Mouse (Mus musculus): Measurements from ENCODE around the gene Ube2o.

The Ube2o gene

GRCm38 (mm10) chr11:116586801-116587631, 5.8 kb upstream of the Ube2o start:
- ATAC-seq (ENCODE audit: insufficient number of reproducible peaks, low FRiP score, low TSS enrichment): peak; percentile 40; the same call in 1 of the 2 replicates

GRCm38 (mm10) chr11:116586310-116586709, 5.1 kb upstream of the Ube2o start, which contains the start of gene Aanat:
Gene Aanat (plus strand): TSS chr11:116586432.
- no peak for ATAC-seq (ENCODE audit: insufficient number of reproducible peaks, low FRiP score, low TSS enrichment)

GRCm38 (mm10) chr11:116585682-116586081, 4.4 kb upstream of the Ube2o start:
- no peak for ATAC-seq (ENCODE audit: insufficient number of reproducible peaks, low FRiP score, low TSS enrichment)

GRCm38 (mm10) chr11:116580711-116581375, 404 bp downstream of the Ube2o start:
- ATAC-seq (ENCODE audit: insufficient number of reproducible peaks, low FRiP score, low TSS enrichment): peak; percentile 72

GRCm38 (mm10) chr11:116580031-116580652, 1.1 kb downstream of the Ube2o start:
- no peak for ATAC-seq (ENCODE audit: insufficient number of reproducible peaks, low FRiP score, low TSS enrichment)

- ATAC-seq (ENCODE audit: insufficient number of reproducible peaks, low FRiP score, low TSS enrichment): no peak
Measured at GRCm38 (mm10) chr11:116579280-116579679, 2.0 kb downstream of the Ube2o start.

- no peak for ATAC-seq (ENCODE audit: insufficient number of reproducible peaks, low FRiP score, low TSS enrichment)
Measured at GRCm38 (mm10) chr11:116575396-116575795, 5.9 kb downstream of the Ube2o start.

GRCm38 (mm10) chr11:116574982-116575381, 6.3 kb downstream of the Ube2o start:
- no peak for ATAC-seq (ENCODE audit: insufficient number of reproducible peaks, low FRiP score, low TSS enrichment)

- ATAC-seq (ENCODE audit: insufficient number of reproducible peaks, low FRiP score, low TSS enrichment): no peak
Measured at GRCm38 (mm10) chr11:116574486-116574885, 6.8 kb downstream of the Ube2o start.

GRCm38 (mm10) chr11:116572756-116573543, 8.3 kb downstream of the Ube2o start:
- no peak for ATAC-seq (ENCODE audit: insufficient number of reproducible peaks, low FRiP score, low TSS enrichment)

GRCm38 (mm10) chr11:116571767-116572679, 9.2 kb downstream of the Ube2o start:
- ATAC-seq (ENCODE audit: insufficient number of reproducible peaks, low FRiP score, low TSS enrichment): no peak

GRCm38 (mm10) chr11:116570821-116571220, 10.4 kb downstream of the Ube2o start:
- ATAC-seq (ENCODE audit: insufficient number of reproducible peaks, low FRiP score, low TSS enrichment): no peak

GRCm38 (mm10) chr11:116567531-116567930, 13.7 kb downstream of the Ube2o start:
- ATAC-seq (ENCODE audit: insufficient number of reproducible peaks, low FRiP score, low TSS enrichment): no peak

GRCm38 (mm10) chr11:116565283-116566041, 15.8 kb downstream of the Ube2o start:
- ATAC-seq (ENCODE audit: insufficient number of reproducible peaks, low FRiP score, low TSS enrichment): no peak

- ATAC-seq (ENCODE audit: insufficient number of reproducible peaks, low FRiP score, low TSS enrichment): no peak
Measured at GRCm38 (mm10) chr11:116556308-116556707, 24.9 kb downstream of the Ube2o start.

- ATAC-seq (ENCODE audit: insufficient number of reproducible peaks, low FRiP score, low TSS enrichment): no peak
Measured at GRCm38 (mm10) chr11:116555572-116555971, 25.7 kb downstream of the Ube2o start.

GRCm38 (mm10) chr11:116554171-116554878, 26.9 kb downstream of the Ube2o start:
- ATAC-seq (ENCODE audit: insufficient number of reproducible peaks, low FRiP score, low TSS enrichment): no peak

- no peak for ATAC-seq (ENCODE audit: insufficient number of reproducible peaks, low FRiP score, low TSS enrichment)
Measured at GRCm38 (mm10) chr11:116552194-116552593, 29.1 kb downstream of the Ube2o start.

All from cerebellum, adult (tissue).